Mouse (Mus musculus) hindbrain, embryonic 11.5 days (tissue): ENCODE measurements around the gene 1600002K03Rik. TPM values are rescaled to one million over a fixed set of nuclear protein-coding genes. Genes with fewer than 3 reads are reported as not detected.

Experiments used
- ATAC-seq: fragments of 200-750 bp; cut with Nextera tagmentation; 2 replicates; pipeline ENCODE4 v1.8.0; 2017; ENCODE audit warnings: mild to moderate bottlenecking, moderate TSS enrichment, moderate library complexity; ENCODE audit not compliant: low FRiP score
- DNase-seq: peaks from one replicate; pipeline ENCODE4 v3.0.0-alpha.2; 2015; ENCODE audit warnings: low spot score
- H3K27ac ChIP-seq: fragments of 300-500 bp; sonication (generic); 2 replicates; pipeline ENCODE4 v1.5.1; 2014; ENCODE audit warnings: mild to moderate bottlenecking, low read depth, low read length
- H3K27me3 ChIP-seq: fragments of 300-500 bp; sonication (generic); 2 replicates; pipeline ENCODE4 v1.6.1; 2014; ENCODE audit warnings: mild to moderate bottlenecking, low read length, moderate library complexity, mixed read lengths; ENCODE audit not compliant: control insufficient read depth, insufficient read depth
- H3K36me3 ChIP-seq: fragments of 300-500 bp; sonication (generic); 2 replicates; pipeline ENCODE4 v1.6.1; 2014; ENCODE audit warnings: mild to moderate bottlenecking, low read length, moderate library complexity, mixed read lengths; ENCODE audit not compliant: control insufficient read depth, insufficient read depth
- H3K4me1 ChIP-seq: fragments of 300-500 bp; sonication (generic); replicated peaks from 2 replicates; pipeline ENCODE4 v1.6.1; 2014; ENCODE audit warnings: low read length, mixed read lengths; ENCODE audit not compliant: control insufficient read depth, insufficient read depth
- H3K4me2 ChIP-seq: fragments of 300-500 bp; sonication (generic); replicated peaks from 2 replicates; pipeline ENCODE4 v1.6.1; 2014; ENCODE audit warnings: mild to moderate bottlenecking, low read depth, low read length
- H3K4me3 ChIP-seq: fragments of 300-500 bp; sonication (generic); 2 replicates; pipeline ENCODE4 v1.5.1; 2014; ENCODE audit warnings: low read depth, low read length
- H3K9ac ChIP-seq: fragments of 300-500 bp; sonication (generic); 2 replicates; pipeline ENCODE4 v1.6.1; 2014; ENCODE audit warnings: low read depth, low read length
- H3K9me3 ChIP-seq: fragments of 300-500 bp; sonication (generic); 2 replicates; pipeline ENCODE4 v1.6.1; 2016; ENCODE audit warnings: low read length; ENCODE audit not compliant: control insufficient read depth
- WGBS: fragments of 180-500 bp; shearing (Covaris S2); extraction: QIAGEN DNeasy Blood & Tissue Kit; methylation state at CpG from one replicate; pipeline ENCODE4 v1.1.7; 2014; 5-methylcytosine and 5-hydroxymethylcytosine counted together
- polyA plus RNA-seq: library from polyadenylated mRNA; unstranded; fragments of >200 nt; fragmentation: Nextera tagmentation; extraction: Ambion mirVana; gene quantifications from 2 replicates; pipeline ENCODE4 v1.2.1, GENCODE M21; 2014

1600002K03Rik gene
- polyA plus RNA-seq, 1 experiment from 2014 or later: 7.6 TPM

GRCm38 (mm10) chr10:80134421-80134820, 38.3 kb upstream of the 1600002K03Rik start:
- no peak for ATAC-seq
- DNase-seq: no peak
- peaks cover 30% of the 10 kb centered on the region for H3K4me1 ChIP-seq
- 90% methylated on average over 9 of the region's 9 CpGs for WGBS
- H3K9ac ChIP-seq: no peak overlapping the region
- H3K4me3 ChIP-seq: no peak overlapping the region
- no peak overlapping the region for H3K27ac ChIP-seq
- peaks cover 7% of the 10 kb centered on the region for H3K36me3 ChIP-seq
- H3K27me3 ChIP-seq: peaks cover 22% of the 10 kb centered on the region
- no peak overlapping the region for H3K4me2 ChIP-seq
- no peaks in the 10 kb centered on the region for H3K9me3 ChIP-seq

- Histone ChIP-seq H3K27ac (no peak overlapping the region), H3K4me2 (no peak overlapping the region), H3K4me1 (peaks cover 30% of the 10 kb centered on the region), H3K27me3 (peaks cover 23% of the 10 kb centered on the region), H3K9me3 (no peaks in the 10 kb centered on the region), H3K9ac (no peak overlapping the region), H3K36me3 (peaks cover 6% of the 10 kb centered on the region), H3K4me3 (no peak overlapping the region)
- 89% methylated on average over 10 of the region's 10 CpGs for WGBS
- DNase-seq (no peak), ATAC-seq (no peak)
Observed at GRCm38 (mm10) chr10:80135161-80135560, 37.6 kb upstream of the 1600002K03Rik start.

DNA sequence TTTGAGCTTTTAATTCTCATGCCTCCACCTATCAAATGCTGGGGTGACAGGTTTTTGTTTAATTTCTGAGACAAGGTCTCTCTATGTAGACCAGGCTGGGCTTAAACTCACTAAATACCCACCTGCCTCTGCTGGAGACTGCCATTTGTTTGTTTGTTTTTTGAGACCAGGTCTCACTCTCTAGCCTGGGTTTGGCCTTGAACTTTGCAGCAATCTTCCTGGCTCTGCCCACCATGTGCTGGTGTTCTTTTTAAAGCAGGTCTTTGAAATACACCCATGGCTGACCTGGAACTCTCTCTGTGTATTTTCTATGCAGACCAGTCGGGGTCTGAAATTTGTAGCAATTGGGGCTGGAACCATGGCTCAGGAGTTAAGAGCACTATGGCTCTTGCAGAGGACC, 37.1 kb upstream of the 1600002K03Rik start:
- H3K9me3 ChIP-seq: no peaks in the 10 kb centered on the region
- peaks cover 23% of the 10 kb centered on the region for H3K27me3 ChIP-seq
- H3K4me1 ChIP-seq: peaks cover 30% of the 10 kb centered on the region
- ATAC-seq (no peak), DNase-seq (no peak)
- peaks cover 2% of the 10 kb centered on the region; the same call in 1 of the 2 replicates for H3K36me3 ChIP-seq
- H3K4me2 ChIP-seq: no peak overlapping the region
- H3K27ac ChIP-seq: no peak overlapping the region
- 97% methylated on average over 1 of the region's 1 CpGs for WGBS
- H3K4me3 ChIP-seq: no peak overlapping the region
- H3K9ac ChIP-seq: no peak overlapping the region

DNA sequence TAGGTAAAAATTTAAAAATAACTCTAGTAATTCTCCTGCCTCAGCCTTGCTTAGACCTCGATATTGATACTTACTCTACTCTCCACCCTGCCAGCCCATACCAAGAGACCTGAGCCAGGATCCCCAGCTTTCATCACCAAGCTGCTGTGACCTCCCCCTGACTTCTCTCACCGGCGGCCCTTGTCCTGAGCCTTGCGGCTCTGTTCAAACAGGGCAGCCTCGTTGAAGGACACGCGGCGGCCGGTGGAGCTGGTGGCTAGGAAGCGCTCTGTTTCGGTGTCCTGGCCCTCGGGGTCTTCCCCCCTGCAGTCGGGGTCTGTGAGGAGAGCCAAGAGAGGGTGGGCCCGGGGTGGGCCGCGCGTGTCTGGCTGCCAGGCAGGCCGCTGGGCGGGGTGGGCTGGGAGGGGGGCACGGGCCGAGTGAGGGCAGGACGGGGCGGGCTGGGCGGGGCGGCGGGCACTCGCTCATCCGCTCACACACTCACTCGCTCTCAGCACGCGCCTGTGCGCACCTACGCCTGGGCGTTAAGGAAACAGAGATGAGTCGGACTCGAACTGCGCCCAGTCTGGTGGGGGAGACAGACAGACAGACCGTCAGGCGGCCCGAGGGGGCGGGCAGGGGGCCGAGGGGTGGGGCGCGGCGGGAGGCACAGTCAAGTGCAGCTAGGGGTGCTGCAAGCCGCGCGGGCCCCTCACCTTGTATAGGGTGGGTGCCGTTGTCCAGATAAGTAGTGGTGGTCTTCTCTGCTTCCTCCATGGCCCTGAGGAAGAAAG, 36.4 kb upstream of the 1600002K03Rik start:
- H3K4me1 ChIP-seq: peaks cover 28% of the 10 kb centered on the region
- H3K9ac ChIP-seq: 0 out of 2 replicates have a peak overlapping the region, but pooled peaks have one; percentile 85
- no peaks in the 10 kb centered on the region for H3K36me3 ChIP-seq
- ATAC-seq: no peak
- H3K27me3 ChIP-seq: peaks cover 23% of the 10 kb centered on the region
- WGBS: 19% methylated on average over 26 of the region's 49 CpGs
- peak; percentile 23 for DNase-seq
- H3K4me3 ChIP-seq: peak overlapping the region; percentile 80
- H3K9me3 ChIP-seq: no peaks in the 10 kb centered on the region
- peak overlapping the region; percentile 99 for H3K4me2 ChIP-seq
- H3K27ac ChIP-seq: no peak overlapping the region

GRCm38 (mm10) chr10:80136952-80137625, 35.7 kb upstream of the 1600002K03Rik start:
- Histone ChIP-seq H3K4me1 (peaks cover 20% of the 10 kb centered on the region), H3K36me3 (no peaks in the 10 kb centered on the region), H3K9ac (peak overlapping the region; percentile 85), H3K4me2 (peak overlapping the region; percentile 99), H3K4me3 (peak overlapping the region; percentile 80), H3K27ac (0 out of 2 replicates have a peak overlapping the region, but pooled peaks have one; percentile 93), H3K27me3 (peaks cover 23% of the 10 kb centered on the region), H3K9me3 (no peaks in the 10 kb centered on the region)
- no peak for ATAC-seq
- 3% methylated on average over 29 of the region's 29 CpGs for WGBS
- peak; percentile 51 for DNase-seq

DNA sequence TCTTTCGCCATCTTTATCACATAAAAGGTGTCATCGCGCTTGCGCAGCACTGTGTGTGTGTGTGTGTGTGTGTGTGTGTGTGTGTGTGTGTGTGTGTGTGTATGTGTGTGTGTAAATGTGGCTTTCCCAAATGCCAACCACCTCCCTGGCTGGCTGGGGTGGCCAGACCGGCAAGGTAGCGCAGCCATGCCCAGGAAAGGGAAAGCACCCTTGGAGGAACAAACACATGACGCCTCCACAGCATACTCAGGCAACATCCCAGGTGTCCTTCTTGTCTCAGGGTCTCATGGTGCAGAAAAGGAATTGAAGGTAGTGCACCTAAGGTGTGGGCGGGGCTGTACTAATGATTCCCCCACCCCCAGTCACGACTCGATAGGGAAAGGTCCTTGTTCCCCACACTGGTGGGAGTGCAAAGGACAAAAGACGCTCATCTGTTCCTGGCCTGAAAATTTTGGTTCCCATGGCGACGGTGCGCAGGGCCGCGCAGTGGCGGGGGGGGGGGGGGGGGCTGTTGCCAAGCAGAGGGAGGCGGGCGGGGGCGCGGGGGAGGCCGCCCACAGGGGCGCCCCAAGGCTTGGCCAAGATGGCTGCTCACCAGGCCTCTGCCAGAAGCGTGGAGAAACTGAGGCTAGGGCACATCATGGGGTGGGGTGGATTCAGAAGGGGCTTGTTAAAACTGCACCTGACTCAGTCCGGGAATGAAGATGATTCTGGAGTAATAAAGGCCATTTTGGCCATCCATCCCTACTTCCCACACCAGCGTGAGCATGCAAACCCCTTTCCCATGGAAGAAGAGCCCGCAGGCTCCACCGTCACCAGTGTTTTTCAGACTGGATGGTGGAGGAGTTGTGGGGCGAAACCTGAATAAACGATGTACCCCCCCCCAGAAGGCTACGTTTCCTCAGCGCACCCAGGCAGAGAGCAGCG, 34.9 kb upstream of the 1600002K03Rik start:
- DNase-seq: peak; percentile 59
- 8% methylated on average over 27 of the region's 33 CpGs for WGBS
- peak overlapping the region; percentile 85 for H3K9ac ChIP-seq
- ATAC-seq: no peak
- peaks cover 23% of the 10 kb centered on the region; the same call in 1 of the 2 replicates for H3K4me1 ChIP-seq
- peak overlapping the region; percentile 99 for H3K4me2 ChIP-seq
- H3K36me3 ChIP-seq: no peaks in the 10 kb centered on the region
- peak overlapping the region; percentile 93 for H3K27ac ChIP-seq
- H3K27me3 ChIP-seq: peaks cover 23% of the 10 kb centered on the region
- no peaks in the 10 kb centered on the region for H3K9me3 ChIP-seq
- peak overlapping the region; percentile 80 for H3K4me3 ChIP-seq

GRCm38 (mm10) chr10:80138553-80139438, 33.9 kb upstream of the 1600002K03Rik start, which contains the start of gene Atp5d:
Atp5d (plus strand) TSS chr10:80138632.
- whole genome bisulfite sequencing: under 1% methylated on average over 65 of the region's 94 CpGs
- Histone ChIP-seq H3K27me3 (peaks cover 23% of the 10 kb centered on the region), H3K4me2 (peak within 1 kb of the TSS; percentile 99), H3K4me3 (peak within 1 kb of the TSS; percentile 80), H3K27ac (peak within 1 kb of the TSS; percentile 93), H3K36me3 (no peaks in the 10 kb centered on the region), H3K9me3 (no peaks in the 10 kb centered on the region), H3K9ac (peak within 1 kb of the TSS; percentile 85), H3K4me1 (peaks cover 24% of the 10 kb centered on the region)
- ATAC-seq (peak; percentile 5; the same call in 1 of the 2 replicates), DNase-seq (peak; percentile 71)
